Mouse (Mus musculus) G1E (cell line): ENCODE results near the gene Gm42421. TPM values are rescaled to one million over a fixed set of nuclear protein-coding genes. Genes with fewer than 3 reads are reported as not detected.

Experiments
- ATAC-seq: 2 replicates; pipeline ENCODE4 v1.8.0; 2016; ENCODE audit warnings: mild to moderate bottlenecking; ENCODE audit not compliant: insufficient number of reproducible peaks, poor library complexity, low FRiP score, severe bottlenecking; ENCODE audit errors: extremely low read depth
- DNase-seq: peaks from one replicate; pipeline ENCODE4 v3.0.0; 2012; ENCODE audit warnings: low spot score
- H3K27me3 ChIP-seq: 2 replicates; pipeline ENCODE4 v1.6.1; 2012; ENCODE audit warnings: mild to moderate bottlenecking, low read length, inconsistent platforms; ENCODE audit not compliant: insufficient read depth
- H3K36me3 ChIP-seq: replicated peaks from 2 replicates; pipeline ENCODE3; 2012; ENCODE audit warnings: mild to moderate bottlenecking, inconsistent platforms
- H3K4me1 ChIP-seq: 2 replicates; pipeline ENCODE4 v1.6.1; 2012; ENCODE audit warnings: low read depth, low read length, inconsistent platforms, mixed read lengths; ENCODE audit not compliant: insufficient read depth
- H3K4me3 ChIP-seq: 2 replicates; pipeline ENCODE4 v1.5.1; 2012; ENCODE audit warnings: low read depth, mild to moderate bottlenecking, inconsistent platforms, low read length, moderate library complexity, mixed read lengths
- H3K9me3 ChIP-seq: replicated peaks from 2 replicates; pipeline ENCODE4 v1.6.1; 2012; ENCODE audit warnings: inconsistent platforms
- CTCF ChIP-seq: IDR thresholded peaks from 2 replicates; pipeline ENCODE4 v1.5.1; 2012; ENCODE audit warnings: low read depth, low read length, inconsistent platforms, mixed read lengths
- GATA1 ChIP-seq: IDR thresholded peaks from 2 replicates; pipeline ENCODE4 v1.6.1; 2012; ENCODE audit warnings: borderline replicate concordance, low read length, inconsistent platforms, mixed read lengths
- GATA2 ChIP-seq: IDR thresholded peaks from 2 replicates; pipeline ENCODE4 v1.6.1; 2012; ENCODE audit warnings: low read depth, low read length, inconsistent platforms, borderline replicate concordance
- POLR2AphosphoS5 ChIP-seq: IDR thresholded peaks from 2 replicates; pipeline ENCODE4 v1.6.1; 2012; ENCODE audit warnings: low read depth, low read length, inconsistent platforms; ENCODE audit not compliant: insufficient replicate concordance
- TAL1 ChIP-seq: conservative IDR thresholded peaks from 2 replicates; pipeline ENCODE4 v1.6.1; 2012; ENCODE audit warnings: low read depth, low read length, inconsistent platforms, mixed read lengths
- polyA plus RNA-seq: library from polyadenylated mRNA; stranded (reverse); fragments of >175 nt; gene quantifications from 2 replicates; pipeline ENCODE4 v1.2.3, GENCODE M21; 2012
- total RNA-seq, 2 experiments: library from RNA; stranded (forward) in 1 of 2; stranded (reverse) in 1 of 2; fragments of 200-1000 nt in 1 of 2; fragments of >200 nt in 1 of 2; fragmentation: Nextera tagmentation in 1 of 2; gene quantifications; 2 replicates each; pipeline ENCODE4 v1.2.3; 2014 to 2017

The Gm42421 gene
- total RNA-seq (2014; fragmentation: Nextera tagmentation) (not detected in 2 replicates), total RNA-seq (2017) (0.70 and 1.3 TPM in 2 replicates), polyA plus RNA-seq (not detected in 2 replicates)

DNA sequence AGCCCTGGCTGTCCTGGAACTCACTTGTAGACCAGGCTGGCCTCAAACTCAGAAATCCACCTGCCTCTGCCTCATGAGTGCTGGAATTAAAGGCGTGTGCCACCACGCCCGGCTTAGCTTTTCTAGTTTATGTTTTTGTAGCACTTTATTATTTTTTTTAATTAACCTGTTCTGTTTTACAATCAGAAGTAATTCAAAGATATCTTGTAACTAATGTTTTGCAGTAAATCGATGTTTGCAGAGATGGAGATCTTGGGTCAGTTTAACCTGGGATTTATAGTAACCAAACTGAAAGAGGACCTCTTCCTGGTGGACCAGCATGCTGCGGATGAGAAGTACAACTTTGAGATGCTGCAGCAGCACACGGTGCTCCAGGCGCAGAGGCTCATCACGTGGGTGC lies at the start of gene Gm42421:
Gene Gm42421 (plus strand): TSS at position 301 of the 400 bp plus-strand sequence.
- no peak for TF ChIP-seq GATA2
- TF ChIP-seq POLR2AphosphoS5 = no peak
- no peak for TF ChIP-seq GATA1
- TF ChIP-seq CTCF = no peak
- no peak for TF ChIP-seq TAL1
- no peaks in the 10 kb centered on the region for H3K27me3 ChIP-seq
- peaks cover 95% of the 10 kb centered on the region for H3K36me3 ChIP-seq
- no peak within 1 kb of the TSS for H3K4me3 ChIP-seq
- peaks cover 4% of the 10 kb centered on the region; the same call in 1 of the 2 replicates for H3K4me1 ChIP-seq
- no peak for DNase-seq
- H3K9me3 ChIP-seq = no peaks in the 10 kb centered on the region
- no peak for ATAC-seq

DNA sequence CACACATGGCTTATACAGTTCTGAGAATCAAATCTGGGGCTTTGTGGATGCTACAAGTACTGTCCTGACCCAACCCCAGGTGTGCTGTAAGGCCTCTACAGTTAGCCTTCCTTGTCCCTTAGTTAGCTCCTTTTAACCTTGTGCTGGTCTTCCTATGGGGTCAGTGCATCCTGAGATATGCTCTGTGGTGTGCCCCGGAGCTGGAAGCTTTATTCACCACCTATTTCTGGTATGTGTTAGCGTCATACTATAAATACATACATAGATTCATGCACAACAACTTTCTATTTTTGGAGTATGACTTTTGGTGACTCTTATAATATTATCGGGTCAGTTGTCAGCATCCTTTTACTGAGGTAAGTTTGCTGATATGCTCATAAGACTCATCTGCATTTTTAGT lies 42.7 kb upstream of the Gm42421 start:
- Histone ChIP-seq H3K9me3 (peaks cover 8% of the 10 kb centered on the region), H3K36me3 (peaks cover 99% of the 10 kb centered on the region), H3K4me1 (no peaks in the 10 kb centered on the region), H3K4me3 (no peak overlapping the region), H3K27me3 (no peaks in the 10 kb centered on the region)
- ATAC-seq (no peak), DNase-seq (no peak)
- no peak for TF ChIP-seq GATA1
- no peak for TF ChIP-seq CTCF
- no peak for TF ChIP-seq POLR2AphosphoS5
- no peak for TF ChIP-seq TAL1
- TF ChIP-seq GATA2 = no peak

DNA sequence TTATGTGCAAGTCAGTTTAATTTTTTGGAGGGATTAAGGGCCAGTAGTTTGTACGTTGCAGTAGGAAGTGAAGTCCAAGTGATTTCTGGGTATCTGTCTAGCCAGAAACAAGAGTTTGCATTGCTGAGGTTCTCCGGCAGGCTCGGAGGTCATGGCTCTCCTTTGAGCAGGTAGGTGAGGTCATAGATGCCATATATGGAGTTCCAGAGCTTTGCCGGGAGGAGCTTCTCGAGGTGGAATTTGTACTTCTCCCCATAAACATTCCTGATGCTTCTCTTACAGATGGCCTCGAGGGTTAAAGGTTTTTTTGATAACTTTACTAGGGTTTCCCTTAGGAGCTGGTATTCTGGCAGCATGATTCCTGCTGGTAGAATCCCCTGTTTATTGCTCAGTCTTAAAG lies 37.2 kb upstream of the Gm42421 start:
- DNase-seq = no peak
- Histone ChIP-seq H3K36me3 (peaks cover 92% of the 10 kb centered on the region), H3K27me3 (no peaks in the 10 kb centered on the region), H3K4me3 (no peak overlapping the region), H3K4me1 (peaks cover 38% of the 10 kb centered on the region), H3K9me3 (peaks cover 4% of the 10 kb centered on the region)
- TF ChIP-seq GATA1 = no peak
- no peak for TF ChIP-seq TAL1
- no peak for TF ChIP-seq POLR2AphosphoS5
- no peak for TF ChIP-seq GATA2
- ATAC-seq = no peak

DNA sequence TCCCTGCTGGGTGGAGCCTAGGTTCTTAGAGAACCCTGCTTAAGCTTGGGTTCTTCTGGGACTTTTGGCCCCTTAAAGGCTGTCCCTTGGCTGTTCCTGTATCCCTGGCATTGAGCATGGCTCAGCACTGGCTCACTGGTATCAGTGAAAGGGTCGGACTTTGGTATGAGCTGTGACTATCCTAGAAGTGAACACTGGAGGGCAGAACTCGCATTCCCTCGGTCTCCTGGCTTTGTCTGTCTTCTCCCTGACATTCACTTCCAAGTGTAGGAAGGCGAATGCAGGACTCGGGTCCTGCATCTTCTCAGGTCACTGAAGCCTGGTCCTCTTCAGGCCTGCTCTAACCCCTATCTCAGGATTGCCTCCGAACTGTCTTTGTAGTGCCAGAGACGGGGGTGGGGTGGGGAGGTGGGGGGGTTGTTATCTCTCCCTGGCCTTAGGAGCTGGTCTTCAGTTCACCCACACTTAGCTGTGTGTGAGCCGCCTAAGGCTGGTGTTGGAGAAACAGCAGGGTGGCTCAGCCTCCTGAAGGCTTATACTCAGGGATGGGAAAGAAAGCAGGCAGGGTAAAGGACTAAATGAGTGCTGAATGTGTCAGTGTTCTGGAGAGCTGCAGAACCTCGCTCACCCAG lies 35.6 kb upstream of the Gm42421 start:
- no peaks in the 10 kb centered on the region for H3K27me3 ChIP-seq
- H3K4me3 ChIP-seq = no peak overlapping the region; the same call in 1 of the 2 replicates
- no peak for DNase-seq
- no peak for TF ChIP-seq CTCF
- no peak for TF ChIP-seq TAL1
- no peak for TF ChIP-seq POLR2AphosphoS5
- TF ChIP-seq GATA1 = no peak
- TF ChIP-seq GATA2 = no peak
- H3K4me1 ChIP-seq = peaks cover 38% of the 10 kb centered on the region
- ATAC-seq = no peak
- peaks cover 90% of the 10 kb centered on the region for H3K36me3 ChIP-seq
- H3K9me3 ChIP-seq = no peaks in the 10 kb centered on the region

DNA sequence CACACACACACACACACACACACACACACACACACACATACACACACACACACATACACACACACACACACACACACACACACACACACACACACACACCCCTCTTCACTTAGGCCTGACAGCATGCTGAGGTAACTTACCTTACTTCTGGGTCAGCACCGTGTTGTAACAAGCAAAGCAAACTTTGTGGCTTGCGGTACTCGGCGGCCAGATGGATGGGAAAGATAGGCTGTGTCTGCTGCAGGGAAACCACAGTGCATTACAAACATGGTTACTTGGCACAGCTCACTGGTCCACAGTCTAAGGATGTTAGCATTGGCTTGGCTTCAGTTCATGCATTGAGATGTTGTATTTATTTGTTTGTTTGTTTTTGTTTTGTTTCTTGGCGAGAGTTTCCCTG lies 34.6 kb upstream of the Gm42421 start:
- Histone ChIP-seq H3K9me3 (no peaks in the 10 kb centered on the region), H3K27me3 (no peaks in the 10 kb centered on the region), H3K4me3 (peak overlapping the region; percentile 27; the same call in 1 of the 2 replicates), H3K36me3 (peaks cover 90% of the 10 kb centered on the region), H3K4me1 (peaks cover 38% of the 10 kb centered on the region)
- peak; percentile 83 for DNase-seq
- peak; percentile 94 for ATAC-seq
- peak; percentile 93 for TF ChIP-seq TAL1
- peak; percentile 78; the same call in 1 of the 2 replicates for TF ChIP-seq GATA2
- no peak for TF ChIP-seq POLR2AphosphoS5

DNA sequence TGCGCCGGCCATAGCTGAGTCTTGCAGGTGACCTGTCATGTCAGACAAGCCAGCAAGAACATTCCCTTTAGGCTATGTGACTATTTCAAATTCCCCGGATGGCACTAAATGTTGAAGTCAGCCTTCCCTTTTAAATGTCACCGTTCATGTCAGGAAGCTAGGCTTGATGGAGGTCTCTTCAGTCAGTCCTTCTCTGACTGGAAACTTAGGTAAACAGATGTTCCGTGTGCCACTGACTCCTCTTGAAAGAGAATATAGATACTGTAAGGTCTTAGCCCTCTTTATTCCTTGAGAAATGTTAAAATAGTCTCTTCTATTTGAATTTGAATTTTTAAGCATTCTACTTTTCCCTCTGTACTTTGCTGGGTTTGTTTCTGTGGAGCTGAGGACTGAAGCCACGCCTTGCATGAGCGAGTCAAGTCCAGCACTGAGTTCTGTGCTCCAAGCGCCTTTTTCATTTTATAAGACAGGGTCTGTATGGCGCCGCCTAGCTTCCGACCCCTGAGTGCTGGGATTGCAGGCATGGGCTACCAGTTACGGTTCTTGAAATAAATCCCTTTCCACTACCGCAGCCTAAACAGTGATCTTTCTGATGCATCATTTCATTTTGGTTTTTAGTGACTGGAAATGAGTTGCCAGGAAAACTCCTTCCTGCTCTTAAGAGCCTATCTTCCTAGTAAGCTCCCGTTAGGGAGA lies 30.2 kb upstream of the Gm42421 start, which contains the start of gene Ankrd61:
Gene Ankrd61 (minus strand): TSS at position 51 of the 696 bp plus-strand sequence.
- H3K36me3 ChIP-seq = peaks cover 91% of the 10 kb centered on the region
- no peak for DNase-seq
- TF ChIP-seq GATA1 (no peak), CTCF (no peak), TAL1 (no peak), POLR2AphosphoS5 (no peak), GATA2 (no peak)
- H3K4me3 ChIP-seq = no peak within 1 kb of the TSS
- H3K4me1 ChIP-seq = peaks cover 32% of the 10 kb centered on the region
- no peaks in the 10 kb centered on the region for H3K9me3 ChIP-seq
- ATAC-seq = no peak
- no peaks in the 10 kb centered on the region for H3K27me3 ChIP-seq

DNA sequence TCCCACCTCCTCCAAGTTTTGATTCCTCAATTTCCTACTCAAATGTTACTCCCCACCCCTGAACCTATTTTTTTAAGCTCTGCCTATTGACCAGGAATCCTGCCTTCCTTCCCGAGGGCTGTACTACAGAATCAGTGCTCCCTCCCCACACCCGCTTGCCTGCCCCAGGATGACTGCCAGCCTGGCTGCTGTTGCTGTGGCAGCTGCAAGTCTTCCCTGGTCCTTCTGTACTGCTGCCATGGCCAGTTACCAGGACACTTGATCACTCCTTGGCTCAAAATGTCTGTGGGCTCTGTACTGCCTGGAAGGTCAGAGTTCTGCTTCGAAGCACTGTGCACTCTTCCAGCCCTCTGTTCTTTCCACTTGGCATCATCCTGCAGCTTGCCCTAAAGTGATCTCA lies 25.9 kb upstream of the Gm42421 start:
- peaks cover 100% of the 10 kb centered on the region for H3K36me3 ChIP-seq
- no peaks in the 10 kb centered on the region for H3K27me3 ChIP-seq

More for the DNA sequence above, 25.9 kb upstream of the Gm42421 start:
- no peak for TF ChIP-seq GATA1
- TF ChIP-seq CTCF = no peak
- TF ChIP-seq POLR2AphosphoS5 = no peak
- no peak for TF ChIP-seq GATA2
- no peak for TF ChIP-seq TAL1
- DNase-seq (no peak), ATAC-seq (no peak)
- no peaks in the 10 kb centered on the region for H3K9me3 ChIP-seq
- H3K4me1 ChIP-seq = peaks cover 50% of the 10 kb centered on the region
- H3K4me3 ChIP-seq = no peak overlapping the region
